Mouse (Mus musculus) cerebellum, postnatal 36 days (tissue): ENCODE data around the gene Pprc1.
A peak's percentile ranks its signal among the peaks of the same experiment; 100 is the strongest.

Source experiments
- DNase-seq, 2 experiments: peaks; one replicate each; pipeline ENCODE4 v3.0.0; 2021 to 2022; ENCODE audit warnings: mixed read lengths in 2 of 2

The Pprc1 gene

DNA sequence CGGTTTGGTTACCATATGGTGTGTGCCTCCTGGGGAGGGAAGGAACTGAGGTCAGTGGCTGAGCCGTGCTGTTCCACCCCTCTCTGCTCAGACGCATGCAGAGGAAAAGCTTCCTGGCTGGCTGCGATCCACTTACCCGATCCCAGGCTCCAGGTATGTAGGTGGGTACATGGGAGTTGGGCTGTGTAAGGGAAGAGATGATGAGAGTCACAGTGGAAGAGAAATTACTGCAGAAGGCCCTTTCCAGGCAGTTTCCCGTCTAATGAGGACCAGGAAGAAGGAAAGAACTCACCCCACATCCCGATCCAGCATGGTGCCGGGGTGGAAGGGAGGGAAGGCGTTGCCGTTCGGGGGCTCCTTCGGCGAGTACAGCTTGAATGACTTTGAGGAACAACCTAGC, 8.7 kb upstream of the Pprc1 start:
- DNase-seq = peak in 1 of 2 experiments; percentile 53

DNA sequence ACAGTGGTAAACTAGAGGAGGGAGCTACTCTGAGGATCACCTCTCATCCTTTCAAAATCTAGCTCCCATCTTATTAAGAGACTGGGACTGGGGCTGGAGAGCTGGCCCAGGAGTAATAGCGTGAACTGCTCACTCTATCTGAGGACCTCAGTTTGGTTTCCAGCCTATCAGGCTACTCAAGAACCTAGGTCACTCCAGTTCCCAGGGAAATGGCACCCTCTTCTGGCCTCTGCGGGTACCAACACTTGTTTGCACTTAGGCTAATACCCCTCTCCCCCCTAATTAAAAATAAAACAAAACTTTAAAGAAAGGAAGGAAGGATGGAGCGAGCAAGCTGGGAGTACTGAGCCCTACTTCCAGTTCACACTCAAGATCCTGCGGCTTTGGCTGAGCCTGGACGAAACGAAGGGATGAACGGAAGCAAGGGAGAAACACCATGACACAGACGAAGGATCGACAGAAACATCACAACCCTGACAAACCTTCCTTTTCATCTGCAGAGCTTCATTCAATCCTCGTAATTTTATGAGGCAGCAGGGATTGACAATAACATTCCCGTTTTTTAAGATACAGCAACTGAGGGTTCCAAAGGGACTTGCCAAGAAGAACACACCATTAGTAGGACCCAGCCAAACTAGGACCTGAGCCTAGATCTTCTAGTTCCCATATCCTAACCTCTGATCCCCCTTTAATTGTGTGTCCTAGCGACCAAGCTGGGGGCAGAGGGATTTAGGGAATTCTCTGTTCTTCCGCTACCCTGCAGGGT, 8.0 kb upstream of the Pprc1 start:
- peak in 1 of 2 experiments; percentile 45 for DNase-seq

DNA sequence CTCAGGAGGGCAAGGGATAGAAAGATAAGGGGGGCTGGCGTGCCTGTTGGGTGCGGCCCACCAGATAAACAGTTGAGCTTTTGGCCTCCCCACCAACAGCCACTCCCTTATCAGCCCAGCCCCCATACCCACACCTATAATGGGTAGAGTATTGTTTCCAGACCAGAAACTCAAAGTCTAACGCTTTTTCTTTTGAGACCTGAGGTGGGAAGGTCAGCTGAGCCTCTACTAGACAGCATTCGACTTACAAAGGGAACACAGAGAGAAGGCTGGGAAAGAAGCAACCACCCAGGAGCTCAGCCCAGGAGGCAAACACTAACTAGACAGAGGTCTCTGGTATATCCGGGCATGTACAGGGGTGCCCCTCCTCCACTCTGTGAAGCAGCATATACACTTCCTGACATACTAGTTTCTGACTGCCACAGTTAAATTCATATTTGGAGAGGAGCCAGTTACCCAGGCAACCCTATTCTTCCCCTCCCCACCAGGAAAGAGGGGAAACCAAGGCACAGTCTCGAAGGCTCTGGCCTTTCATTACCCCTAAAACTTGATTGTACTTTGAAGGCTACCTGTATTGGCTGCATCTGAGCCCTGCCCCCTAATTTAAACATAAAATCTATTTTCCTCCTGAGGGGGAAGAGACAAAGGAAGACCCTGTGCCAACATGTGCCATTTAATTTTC, 7.3 kb upstream of the Pprc1 start:
- no peak for DNase-seq

DNA sequence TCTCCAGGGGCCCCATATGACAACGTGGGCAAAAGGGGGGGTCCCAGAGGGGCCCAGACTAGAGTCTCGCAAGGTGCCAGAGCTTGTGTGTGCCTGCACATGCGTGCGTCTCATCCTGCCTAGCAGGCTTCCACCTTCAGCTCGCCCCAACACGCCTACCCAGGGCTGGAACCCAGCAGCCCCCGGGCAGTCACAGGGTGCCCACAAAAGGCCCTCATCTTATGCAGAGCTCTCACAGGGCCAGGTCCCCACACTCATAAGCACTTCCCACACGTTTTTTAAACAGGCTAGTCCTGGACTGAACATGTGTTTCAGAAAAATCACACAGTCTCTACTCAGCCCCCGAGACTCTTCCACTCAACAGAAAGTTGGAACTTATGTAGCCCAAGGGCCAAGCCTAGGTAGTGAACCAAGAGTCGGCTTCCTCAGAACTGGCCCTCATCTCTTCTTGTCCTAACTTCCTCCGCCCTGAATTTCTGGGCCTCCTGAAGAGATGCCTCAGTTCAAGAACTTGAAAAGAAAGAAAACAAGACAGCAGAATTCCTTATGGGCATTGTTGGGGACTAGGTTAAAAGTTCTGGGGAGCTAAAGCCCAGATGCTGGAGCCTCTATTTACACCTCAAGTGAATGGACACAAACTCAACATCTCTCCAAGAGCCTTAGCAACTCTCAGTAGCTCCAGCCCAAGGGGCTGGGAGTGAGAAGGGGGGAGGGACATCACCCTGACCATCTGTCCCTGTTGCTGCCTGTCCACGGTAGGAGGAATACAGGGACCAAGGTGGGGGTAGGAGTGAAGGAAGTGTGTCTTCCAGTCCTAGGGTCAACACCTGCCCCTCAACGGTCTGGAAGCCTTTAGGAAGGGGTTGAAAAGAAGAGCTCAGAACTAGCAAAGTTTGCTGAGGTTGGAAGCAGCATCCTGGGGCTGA, 6.5 kb upstream of the Pprc1 start:
- DNase-seq = peak in 1 of 2 experiments; percentile 51

DNA sequence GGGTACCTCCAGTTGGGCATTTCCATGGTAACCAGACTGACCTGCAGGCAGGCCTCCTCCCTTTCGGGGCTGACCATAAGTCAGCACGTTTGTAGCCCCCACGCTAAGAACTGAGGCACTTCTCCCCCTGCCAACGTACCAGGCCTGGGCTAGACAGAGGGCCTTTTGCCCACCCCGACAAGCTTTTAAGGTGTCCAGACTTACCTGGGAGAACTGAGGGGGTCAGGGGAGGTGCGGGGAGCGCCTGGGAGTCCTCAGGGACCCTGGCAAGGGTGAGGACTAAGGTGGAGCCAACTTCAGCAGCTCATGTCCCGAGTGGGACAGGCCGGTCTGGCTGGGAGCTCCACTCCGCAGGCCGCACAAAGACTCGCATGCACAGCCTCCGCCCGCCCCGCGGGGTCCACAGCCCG, 5.8 kb upstream of the Pprc1 start:
- peak in 1 of 2 experiments; percentile 33 for DNase-seq

DNA sequence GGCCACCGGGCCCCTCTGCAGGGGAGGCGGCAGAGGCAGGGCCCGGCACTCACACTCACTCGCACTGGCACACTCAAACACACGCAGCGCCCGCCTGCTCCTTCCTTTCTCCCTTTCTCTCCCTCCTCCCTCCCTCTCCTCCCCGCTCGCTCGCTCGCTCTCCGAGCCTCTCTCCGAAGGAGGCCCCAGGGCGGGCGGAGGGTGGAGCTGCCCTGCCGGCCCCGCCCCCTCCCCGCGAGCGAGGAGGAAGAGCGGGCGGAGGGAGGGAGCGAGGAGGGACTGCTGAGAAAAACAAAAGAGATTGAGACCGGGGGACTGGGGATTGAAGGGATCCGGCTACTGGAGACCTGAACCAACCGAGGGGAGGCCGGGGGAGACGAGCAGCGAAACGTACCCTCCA, 5.2 kb upstream of the Pprc1 start:
- DNase-seq = peak; percentile 75 to 90

DNA sequence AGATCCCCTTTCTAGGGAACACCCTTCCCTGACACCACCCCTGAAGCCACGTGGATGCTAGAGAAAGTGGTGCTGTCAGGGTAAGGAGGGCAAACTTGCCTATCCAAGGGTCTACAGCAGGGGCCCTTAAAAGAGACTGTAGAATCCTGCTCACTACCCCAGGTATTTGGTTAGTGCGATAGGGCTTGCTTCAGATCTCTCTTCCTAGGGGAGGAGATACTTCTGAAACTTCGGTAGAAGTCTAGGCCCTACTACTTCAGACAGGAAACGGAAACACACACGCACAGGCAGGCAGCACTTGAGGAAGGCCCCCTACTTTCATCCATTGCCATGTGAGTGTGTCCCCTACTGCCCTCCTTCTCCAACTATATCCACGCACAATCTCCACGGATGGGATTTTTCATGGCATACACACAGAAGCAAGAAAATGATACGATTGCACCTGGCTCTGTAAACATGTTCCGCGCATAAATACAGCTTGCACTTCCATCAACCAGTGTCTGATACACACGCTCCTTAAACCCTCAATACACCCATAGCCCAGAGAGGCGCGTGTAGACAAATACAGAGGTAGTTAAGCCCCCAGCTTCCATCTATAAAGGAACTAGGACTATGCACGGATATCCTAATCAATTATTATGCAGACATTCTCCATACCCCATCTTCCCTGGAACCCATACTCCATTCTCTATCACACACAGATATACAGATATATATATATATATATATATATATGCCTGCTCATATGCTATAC, 4.4 kb upstream of the Pprc1 start:
- no peak for DNase-seq

DNA sequence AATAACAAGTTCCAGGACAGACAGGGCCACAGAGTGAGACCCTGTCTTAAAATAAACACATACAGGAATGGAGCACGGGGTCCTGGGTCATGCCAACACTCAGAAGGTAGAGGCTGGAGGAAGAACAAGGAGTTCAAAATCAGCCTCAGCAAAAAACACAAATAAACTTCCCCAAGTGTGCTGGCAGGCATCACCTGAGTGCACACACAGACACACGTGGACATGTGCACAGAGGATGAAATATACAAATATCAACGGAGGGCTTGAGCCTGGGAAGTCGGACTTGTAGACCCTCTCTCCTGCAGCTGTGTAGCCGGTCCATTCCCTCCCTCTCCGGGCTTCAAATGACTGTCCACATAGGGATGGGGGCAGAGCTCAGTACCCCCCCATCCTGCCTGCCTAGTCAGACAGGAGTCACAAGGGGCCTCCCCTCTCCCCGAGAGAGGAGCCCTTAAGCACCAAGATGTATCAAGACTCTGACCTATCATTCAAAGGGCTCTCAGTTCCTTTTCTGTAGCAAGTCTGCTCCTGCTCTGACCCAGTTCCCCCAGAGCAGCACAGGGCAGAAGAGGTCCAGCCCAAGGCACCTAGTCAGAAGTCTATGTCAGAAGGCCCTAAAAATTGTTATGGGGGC, 3.3 kb upstream of the Pprc1 start:
- no peak for DNase-seq

DNA sequence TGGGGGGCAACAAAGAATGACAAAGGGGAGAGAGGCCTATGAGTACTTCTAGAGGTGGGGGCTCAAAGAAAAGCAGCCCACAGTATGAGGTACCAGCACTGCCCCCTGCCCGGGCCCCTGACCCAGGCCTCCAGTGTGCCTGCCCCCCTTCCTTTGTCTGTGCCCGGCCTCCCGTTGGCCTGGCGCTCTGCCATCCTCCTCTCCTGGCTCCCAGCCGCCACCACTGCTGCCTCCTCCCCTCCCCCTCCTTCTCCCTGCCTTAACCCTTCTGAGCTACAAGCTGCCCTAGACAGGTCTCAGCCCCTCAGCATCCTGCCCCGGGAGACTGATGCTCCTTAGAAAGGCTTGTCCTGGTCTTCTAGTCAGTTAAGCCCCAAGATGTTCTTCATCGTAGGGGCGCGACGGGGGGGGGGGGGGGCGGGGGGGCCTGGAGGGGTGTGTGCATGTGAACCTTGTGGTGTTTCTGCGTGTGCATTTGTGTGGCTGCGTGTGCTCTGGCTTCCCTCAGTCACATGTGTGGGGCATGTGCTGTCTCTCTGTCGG, 2.7 kb upstream of the Pprc1 start:
- peak; percentile 78 to 85 for DNase-seq

DNA sequence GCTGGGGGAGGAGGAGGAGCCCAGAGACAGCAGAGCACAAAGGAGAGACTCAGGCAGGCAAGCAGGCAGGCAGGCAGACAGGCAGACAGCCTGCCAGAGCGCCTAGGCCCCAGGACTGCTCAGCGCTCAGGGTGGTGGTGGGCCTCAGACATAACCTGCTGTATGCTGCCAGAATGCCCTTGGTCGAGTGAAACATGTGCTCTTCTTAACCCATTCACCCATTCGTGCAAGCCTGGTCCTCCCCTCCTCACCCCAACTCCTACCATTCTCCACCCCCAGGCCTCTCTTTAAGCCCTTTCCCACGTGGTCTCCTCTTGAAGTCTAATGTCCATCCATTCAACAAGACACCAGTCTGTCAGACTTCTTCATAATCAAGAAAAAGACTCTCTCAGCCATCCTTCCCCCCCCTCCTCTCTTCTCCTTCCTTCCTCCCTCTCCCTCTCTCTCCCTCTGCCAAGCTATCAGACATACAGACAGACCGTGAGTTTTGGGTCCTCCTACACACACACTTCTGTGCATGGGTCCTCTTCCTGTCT, 2.1 kb upstream of the Pprc1 start:
- peak in 1 of 2 experiments; percentile 49 for DNase-seq

DNA sequence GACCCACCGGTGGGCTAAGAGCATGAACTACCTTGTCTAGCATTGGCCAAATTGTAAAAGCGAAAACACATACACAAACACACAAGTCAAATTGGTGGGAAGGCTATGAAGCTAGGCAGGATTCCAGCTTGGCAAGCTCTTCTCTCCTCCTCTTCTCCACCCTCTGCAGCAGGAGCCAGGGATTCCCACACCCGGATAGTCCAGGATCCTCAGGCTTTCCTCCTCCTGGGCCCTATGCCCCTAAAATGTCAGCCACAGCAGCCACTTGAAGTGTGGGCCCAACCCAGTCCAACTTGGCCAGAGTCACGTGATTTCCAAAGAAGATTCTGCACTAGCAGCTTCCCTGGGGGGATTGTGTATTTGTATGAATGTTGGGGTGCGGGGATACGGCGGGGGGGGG, 1.3 kb upstream of the Pprc1 start:
- no peak for DNase-seq

DNA sequence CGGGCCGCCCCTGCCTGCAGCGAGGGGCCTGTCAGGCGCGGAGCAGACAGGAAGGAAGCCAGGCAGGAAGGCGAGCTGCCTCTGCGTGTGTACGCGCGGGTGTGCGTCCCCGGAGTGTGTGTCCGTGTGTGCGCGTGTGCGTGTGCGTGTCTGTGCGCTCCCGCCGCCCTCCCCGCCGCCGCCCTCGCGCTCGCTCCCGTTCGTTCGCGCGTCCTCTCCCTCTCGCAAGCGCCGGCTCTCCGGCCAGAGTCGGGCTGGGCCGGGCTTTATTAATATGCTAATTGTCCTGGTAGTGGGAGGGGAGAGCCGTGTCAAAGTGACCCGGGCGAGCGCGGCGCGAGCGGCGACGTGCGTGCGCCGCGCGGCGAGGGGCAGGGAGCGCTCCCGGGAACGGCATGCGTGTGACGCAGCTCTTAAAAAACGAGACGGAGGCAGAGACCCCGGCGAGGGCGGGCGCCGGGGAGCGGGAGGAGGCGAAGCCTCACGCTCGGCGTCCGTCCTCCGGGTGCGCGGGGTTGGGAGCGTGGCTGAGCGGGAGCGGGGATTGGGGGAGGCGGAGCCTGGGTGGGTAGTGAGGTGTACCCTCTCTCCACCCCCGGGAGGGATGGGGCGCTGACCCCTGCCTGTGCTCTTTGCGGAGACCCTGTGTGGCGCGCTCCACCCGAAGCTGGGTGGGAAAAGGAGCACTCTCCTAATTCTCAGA, 458 bp downstream of the Pprc1 start, which contains the start of gene Ldb1:
TSS of gene Ldb1 (minus strand) at position 222 of the 703 bp plus-strand sequence.
- peak; percentile 89 to 90 for DNase-seq

DNA sequence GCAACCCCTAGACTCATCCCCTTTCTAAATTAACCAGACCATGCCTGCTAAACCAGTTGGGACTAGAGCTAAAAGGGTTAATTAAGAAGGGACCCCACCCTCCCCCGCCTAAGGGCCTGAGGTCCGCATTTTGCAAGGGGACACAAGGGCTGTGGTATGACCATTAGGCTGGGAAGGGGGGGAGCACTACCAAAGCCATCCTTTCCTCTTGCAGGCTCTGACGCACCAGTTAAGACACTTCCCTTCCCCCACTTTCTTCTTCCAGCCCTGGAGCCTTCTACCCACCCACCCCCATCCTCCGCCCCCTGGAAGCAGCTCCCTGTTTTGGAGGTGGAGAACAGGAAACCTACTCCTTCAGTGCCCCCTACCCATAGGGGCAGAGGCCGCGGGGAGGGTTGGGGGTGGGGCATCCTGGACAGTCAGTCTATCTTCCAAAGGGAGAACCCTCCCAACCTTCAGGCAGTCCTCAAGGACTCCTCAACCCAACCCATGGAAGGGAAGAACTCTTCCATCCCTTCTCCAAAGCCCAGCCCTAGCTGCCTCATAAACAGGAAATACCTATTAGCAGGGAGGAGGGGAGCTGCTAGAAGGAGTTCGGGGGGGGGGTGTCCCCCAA, 1.1 kb downstream of the Pprc1 start:
- DNase-seq = peak in 1 of 2 experiments; percentile 45

DNA sequence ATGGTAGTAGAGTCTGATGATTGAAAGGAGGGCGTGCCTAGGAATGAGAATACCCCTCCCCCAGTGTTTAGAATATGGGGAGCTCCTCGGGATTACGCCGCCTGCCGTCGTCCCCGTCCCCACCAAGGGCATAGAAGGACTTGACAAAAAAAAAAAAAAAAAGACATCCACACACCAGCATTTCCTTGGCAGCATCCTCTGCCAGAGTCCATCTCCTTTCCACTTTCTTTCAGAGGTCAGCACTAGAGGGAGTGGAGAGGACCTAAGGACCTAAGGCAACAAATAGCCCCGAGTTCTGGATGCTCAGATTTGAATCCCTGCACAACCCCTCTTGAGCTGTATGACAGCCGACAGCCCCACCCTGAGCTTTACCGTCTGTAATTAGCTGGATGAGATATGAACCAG, 1.9 kb downstream of the Pprc1 start:
- no peak for DNase-seq

DNA sequence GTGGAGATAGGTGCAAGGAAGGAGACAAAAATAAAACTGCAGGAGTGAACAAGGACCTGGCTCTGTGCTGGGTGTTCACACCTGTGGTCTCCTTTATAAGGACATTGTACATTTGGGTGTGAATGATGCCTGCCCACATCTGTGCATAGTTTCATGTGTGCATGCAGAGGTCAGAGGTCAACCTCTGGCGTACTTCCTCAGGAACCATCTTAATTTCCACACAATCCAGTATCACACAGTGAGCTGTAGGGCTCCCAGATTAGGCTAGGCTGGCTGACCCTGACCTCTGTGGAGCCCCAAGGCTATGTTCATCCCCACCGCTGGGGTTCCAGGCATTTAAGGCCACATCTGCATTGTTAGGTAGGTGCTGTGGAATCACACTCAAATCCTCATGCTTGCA, 2.7 kb downstream of the Pprc1 start:
- no peak for DNase-seq

DNA sequence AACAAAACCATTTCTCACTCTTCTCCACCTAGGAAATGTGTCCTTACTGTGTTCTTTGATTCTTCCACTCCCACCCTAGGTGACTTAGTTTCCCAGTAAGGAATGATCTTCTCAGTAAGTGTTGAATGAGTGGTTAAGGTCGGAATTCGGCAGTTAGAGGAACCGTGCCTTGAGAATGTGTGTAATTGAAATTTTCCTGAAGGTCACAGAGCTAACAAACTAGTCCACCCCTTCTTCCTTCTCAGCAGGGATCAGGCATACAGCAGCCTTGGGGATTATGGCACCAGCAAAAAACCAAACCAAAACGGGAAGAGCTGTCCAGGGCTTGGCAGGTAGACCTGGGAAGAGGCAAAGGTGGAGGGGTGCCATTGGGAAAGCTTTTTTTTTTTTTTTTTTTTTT, 4.4 kb downstream of the Pprc1 start:
- no peak for DNase-seq

DNA sequence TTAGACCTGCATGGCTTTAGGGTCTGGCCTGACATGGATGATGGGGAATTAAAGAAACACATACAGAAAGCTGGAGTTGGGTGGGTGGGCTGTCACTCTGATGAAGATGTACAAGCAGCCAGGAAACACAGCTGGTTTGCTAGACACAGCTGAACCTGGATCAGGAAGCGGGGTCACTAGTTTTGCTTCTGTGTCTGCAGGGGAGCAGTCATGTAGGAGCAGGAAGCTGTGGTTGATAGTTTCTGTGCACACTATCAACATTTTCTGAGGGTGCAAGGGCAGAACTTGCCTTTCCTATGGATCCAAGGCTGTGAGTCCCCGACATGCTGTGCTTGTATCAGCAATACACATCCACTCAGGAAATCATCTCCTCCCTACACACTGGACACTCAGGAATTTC, 5.8 kb downstream of the Pprc1 start:
- no peak for DNase-seq

DNA sequence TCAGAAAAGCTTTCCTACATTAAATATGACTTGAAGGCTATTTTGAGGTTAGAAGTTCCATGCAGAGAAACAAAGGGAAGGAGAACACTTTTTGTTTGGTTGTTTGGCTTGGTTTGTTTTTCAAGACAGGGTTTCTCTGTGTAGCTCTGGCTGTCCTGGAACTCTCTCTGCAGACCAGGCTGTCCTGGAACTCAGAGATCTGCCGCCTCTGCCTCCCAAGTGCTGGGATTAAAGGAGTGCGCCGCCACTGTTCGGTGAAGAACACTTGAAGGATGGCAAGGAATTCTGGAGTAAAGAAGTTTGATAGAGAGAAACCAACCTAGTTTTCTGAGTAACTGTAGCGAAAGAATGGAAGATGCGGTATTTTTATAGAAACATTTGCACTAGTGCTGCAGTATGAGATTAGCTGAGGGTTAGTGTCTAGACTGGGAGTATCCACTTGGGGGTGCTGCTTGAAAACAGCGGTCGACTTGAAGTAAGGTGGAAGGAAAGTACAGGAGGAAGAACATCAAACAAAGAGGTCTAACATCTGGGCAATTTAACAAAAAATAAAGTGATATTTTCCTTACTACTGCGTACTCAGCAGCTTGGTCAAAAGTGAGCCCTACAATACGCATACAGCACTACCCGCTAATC, 11.2 kb downstream of the Pprc1 start:
- DNase-seq = peak in 1 of 2 experiments; percentile 47

DNA sequence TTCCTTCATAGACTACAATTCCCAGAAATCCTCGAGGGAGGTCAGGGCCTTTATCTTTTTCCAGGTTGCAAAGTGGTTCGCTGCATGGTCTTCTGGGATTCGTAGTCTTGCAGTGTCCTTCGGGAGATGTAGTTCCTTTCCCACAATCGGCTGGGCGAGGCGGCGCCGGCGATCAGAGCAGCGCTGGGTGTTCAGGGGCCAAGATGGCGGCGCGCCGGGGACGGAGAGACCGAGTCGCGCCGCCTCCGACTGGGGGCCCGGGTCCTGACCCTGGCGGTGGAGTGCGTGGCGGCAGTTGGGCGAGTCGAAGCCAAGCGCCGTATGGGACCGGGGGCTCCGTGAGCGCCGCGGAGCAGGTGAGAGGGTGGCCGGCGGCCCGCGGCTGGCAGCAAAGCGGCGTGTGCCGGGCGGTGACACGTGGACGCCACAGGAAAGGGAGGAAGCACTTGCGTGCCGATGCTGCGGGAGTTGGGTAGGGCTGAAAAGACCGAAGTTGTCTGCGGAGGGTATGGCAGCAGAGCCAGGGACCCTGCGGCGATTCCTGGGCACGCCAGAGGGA, 11.8 kb downstream of the Pprc1 start:
- DNase-seq = peak; percentile 88 to 91
